Mouse (Mus musculus) thymus, postnatal 36 days (tissue): Measurements from ENCODE around the gene Ttc33.
"Not testable (repeated sequence)": the region's sequence is repeated elsewhere in the genome, so short reads cannot be mapped to it uniquely, and the experiment has no call there.

Experiments
- DNase-seq, 2 experiments: peaks; one replicate each; pipeline ENCODE4 v3.0.0; 2022; ENCODE audit warnings: mixed read lengths in 2 of 2

Ttc33 gene

GRCm38 (mm10) chr15:5186293-5186675, 959 bp downstream of the Ttc33 start:
- DNase-seq = no peak

DNA sequence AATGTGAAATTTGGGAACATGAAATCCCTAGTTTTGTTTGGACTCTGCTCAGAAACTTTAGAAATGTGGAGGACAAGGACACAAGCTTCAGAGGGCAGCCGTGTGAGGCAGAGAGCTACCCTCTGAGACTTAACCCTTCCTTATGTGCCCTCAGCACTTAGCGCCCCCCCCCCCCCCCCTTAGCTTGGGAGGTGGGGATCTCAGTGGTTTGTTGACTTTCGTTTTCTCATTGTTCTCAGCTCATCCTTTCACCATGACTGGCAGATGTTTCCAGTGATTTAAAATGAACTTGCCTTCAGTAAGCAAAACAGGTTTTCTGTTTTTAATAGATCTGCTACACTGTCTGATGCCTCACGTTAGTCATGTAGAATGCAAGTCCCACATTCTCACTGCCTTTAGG, 1.8 kb downstream of the Ttc33 start:
- DNase-seq = no peak

DNA sequence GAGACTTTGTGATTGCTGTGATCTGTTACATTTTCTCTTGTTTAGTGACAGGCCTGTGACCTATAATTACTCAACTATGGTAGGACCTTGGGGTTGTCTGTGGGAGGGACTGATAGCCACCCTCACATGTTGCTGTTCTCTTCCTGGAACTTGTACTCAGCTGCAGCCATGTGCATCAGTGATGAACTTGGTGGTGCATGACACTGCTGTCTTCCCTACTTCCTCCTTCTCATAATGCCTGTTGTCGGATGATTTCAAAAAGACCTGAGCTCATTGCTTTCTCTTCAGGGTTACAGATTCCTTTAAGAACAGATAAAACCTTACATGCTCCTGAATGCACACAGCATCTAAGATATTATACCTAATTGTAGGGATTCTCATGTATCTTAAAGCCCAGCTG, 2.7 kb downstream of the Ttc33 start:
- DNase-seq = no peak

DNA sequence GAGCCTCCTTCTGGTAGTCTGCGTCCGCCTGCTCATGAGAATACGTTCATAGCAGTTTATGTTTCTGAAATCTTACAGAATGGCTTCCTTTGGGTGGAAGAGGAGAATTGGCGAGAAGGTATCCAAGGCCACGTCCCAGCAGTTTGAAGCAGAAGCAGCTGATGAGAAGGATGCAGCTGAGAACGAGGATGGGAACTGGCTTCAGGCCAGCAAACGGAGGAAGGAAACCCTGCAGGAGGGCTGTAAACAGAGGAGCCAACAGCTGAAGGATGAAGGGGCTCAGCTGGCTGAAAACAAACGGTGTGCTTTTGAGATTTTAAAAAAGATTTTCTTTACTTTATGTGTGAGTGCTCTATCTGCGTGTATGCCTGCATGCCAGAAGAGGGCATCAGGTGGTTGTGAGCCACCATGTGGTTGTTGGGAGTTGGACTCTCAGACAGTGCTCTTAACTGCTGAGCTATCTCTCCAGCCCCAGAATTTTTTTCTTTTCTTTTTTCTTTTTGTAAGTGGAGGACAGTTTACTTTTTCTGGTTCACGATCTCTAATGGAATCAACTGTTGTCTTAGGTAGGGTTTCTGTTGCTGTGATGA, 4.3 kb downstream of the Ttc33 start:
- no peak for DNase-seq

DNA sequence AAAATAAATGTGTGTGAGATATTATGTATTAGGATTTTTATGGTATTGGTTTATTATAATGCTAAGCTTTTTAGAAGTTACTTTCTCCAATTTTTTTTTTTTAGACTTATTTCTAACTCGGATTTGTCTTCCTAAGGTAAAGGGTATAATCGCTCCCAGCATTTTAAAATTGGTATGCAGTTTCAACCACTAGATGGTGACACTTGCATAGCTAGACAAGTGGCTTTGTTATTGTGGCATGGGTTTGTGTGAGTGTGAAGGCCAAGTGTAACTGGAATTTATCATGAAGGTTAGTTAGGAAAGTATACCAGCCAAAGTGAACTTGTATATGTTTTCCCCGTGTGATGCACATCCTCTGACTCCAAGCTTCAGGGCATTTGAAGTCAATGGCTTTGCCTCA, 8.5 kb downstream of the Ttc33 start:
- DNase-seq = no peak

- no peak for DNase-seq
These were observed 9.1 kb downstream of the Ttc33 start for GRCm38 (mm10) chr15:5194446-5194845.

GRCm38 (mm10) chr15:5194931-5195330, 9.6 kb downstream of the Ttc33 start:
- DNase-seq = no peak

- no peak for DNase-seq
These were observed 10.7 kb downstream of the Ttc33 start for GRCm38 (mm10) chr15:5195987-5196514.

DNA sequence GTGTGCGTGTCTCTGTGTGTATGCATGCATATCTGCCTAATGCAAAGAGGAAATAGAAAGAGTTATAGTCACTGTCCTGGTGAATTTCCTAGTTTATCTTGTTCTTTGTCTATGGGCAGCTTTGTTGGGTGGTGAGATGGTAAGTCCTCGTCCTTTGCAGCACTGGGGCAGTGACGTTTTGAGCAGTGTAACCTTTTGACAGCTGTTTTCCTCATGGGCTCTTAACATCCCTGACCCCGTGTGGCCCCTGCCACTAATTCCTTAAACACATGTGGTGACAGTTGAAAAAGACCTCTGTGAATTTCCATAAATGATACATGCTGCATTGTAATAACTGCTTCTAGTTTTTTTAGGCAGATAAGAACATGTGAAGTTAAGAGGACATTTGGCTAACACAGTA, 11.4 kb downstream of the Ttc33 start:
- DNase-seq = no peak

GRCm38 (mm10) chr15:5205222-5205621, 19.9 kb downstream of the Ttc33 start:
- no peak for DNase-seq

GRCm38 (mm10) chr15:5209116-5209515, 23.8 kb downstream of the Ttc33 start:
- no peak for DNase-seq

DNA sequence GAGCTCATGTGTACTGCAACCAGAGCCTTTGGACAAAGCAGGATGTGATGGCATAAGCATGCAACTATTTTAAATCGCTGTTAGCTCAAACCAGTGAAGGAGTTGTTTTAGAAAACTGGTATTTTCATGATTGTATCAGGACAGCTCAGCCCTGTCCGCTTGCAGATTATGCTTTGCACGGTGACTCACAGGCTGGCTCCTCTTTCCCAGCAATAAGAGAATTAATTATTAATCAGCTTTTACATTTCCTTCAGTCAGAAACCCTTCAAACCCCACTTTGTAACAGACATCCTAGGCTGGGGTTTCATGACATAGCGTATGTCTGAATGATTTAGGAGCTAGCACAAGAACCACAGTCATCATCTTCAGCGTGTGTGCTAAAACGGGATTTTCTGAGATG, 35.2 kb downstream of the Ttc33 start:
- no peak for DNase-seq

DNA sequence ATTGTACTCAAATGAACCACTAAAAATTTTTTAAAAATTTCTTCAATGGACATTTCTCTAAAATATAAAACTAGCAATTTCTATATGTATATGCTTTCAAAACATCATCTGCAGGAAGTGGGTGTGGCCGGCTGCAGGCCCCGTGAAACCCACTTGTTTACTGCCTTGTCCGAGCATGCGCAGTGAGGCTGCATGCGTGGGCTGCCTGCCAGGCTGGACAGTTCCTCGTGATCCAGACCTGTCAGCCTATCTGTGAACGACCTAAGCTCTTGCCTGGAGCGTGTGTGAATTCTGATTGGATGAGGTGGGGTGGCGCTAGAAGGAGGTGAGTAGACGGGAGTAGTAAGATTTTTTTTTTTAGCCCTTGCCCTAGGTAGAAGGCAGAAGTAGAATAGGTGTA, 45.4 kb downstream of the Ttc33 start:
- not testable (repeated sequence) for DNase-seq

DNA sequence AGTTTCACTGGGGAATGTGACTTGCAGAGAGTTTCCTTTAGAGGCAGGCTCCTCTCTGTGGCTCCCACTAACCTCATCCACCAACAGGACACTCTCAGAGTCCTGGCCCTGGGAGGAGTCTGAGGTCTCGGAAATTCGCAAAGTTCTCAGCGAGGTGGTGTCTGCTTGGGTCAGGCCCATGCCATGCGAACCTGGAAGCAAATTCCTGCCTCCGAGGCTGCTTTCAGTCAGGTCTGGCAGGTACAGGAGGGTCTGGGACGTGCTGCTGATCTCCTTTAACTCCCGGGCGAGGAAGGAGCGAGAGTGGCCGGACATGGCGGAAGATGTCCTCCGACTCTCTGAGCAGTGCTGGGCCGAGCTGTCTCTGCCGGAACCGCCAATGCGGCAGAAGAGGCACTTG, 49.3 kb downstream of the Ttc33 start:
- DNase-seq = no peak

DNA sequence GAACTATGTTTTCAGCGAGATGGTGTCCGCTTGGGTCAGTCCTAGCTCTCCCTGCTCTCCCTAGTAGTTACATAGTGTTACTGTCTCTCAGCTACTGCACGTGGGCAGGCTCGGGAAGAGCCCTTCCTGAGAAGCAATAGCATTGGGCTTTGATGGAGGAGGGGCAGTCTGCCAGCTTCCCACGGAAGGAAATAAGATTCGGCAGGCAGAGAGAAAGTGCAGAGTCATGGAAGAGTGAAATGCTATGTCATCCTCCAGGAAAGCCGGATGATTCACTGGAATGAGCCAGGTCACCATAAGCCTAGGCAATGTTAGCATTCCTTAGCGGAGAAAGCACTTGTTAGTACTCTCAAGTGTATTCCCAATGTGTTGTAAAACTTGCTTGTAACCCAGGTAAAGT, 50.2 kb downstream of the Ttc33 start:
- DNase-seq = no peak

- peak; percentile 80 to 81 for DNase-seq
These were observed 51.2 kb downstream of the Ttc33 start for GRCm38 (mm10) chr15:5236538-5236937.

DNA sequence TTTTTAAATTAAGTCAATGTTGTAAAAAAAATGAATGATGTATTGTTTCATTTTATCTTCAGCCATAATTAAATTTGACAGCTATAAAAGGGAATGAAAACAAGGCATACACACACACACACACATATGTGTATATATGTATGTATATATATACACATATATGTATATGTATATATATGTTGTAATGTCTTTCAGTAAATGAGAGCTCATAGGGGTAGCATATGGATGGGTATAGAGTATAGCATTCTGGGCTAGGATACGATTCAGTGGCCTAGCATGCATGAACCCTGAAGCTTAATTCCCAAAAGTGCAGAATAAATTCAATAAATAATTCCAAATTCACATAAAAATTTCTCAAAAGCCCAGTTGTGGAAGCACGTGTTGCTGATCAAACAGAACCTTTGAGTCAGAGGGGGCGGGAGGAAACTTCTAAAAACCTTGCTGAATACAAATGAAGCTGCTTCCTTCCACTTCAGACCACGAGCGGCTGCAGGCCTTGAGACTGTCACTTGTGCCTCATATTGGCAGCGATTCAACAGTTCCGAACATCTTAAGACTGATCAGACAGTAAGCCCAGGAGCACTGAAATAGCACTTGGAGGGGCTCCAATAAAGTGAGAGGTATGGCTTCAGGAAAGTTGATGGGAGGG, 51.8 kb downstream of the Ttc33 start:
- peak; percentile 52 to 61 for DNase-seq

- no peak for DNase-seq
These were observed 52.7 kb downstream of the Ttc33 start for GRCm38 (mm10) chr15:5238073-5238472.

DNA sequence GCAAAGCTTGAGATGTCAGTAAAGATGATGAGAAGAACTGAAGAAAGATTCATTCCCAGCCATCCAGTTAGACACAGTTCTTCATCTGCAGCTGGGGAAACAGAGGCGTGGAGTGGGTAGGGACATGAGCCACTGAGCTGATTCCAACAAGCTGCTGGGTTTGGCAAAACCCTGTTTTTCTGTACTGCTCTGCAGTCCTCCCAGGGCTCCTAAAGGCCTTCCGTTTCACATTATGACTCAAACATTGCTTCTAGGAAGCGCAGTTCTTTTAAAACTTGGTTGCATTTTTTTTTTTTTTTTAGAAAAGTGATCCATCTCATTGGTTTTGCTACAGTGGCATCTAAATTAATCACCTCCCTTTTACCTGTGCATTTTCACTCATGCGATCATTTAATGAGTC, 53.2 kb downstream of the Ttc33 start:
- DNase-seq = no peak

GRCm38 (mm10) chr15:5239361-5239760, 54.0 kb downstream of the Ttc33 start:
- no peak for DNase-seq

DNA sequence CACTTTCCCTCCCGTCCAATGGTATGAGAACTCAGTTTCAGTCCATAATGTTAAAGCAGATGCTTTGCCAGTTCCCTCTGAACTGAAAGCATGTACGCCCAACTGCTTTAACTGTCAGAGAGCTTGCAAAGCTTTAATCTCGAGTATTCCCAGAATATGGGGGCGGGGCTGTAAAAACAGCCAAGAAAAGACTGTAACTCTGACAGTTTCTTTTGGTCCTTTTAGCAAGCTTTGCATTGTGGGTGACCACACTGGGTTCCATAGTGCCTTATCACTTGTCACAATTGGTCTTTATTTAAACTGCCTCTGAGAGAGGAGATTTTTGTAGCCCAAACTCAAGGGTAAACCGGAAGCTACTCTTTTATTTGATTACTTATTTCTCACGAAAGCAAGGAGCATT, 54.6 kb downstream of the Ttc33 start:
- DNase-seq = peak in 1 of 2 experiments; percentile 24

DNA sequence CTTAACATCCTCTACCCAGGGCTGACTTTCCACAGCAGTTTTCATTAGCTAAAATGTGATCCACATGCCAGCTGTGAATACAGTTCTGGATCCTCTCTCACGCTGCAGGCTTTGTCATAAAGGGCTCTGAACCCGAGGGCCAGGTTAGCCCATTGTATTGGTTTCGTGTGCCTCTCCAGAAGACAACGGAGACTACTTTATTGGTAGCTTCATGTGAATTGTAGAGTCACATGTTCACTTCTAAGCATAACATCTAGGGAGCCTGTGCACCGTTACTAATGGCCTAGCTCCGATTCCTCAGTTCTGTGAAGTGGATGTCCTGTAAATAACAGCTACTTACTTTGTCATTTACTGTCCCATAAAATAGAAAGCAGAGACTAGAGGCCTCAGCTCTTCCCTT, 55.0 kb downstream of the Ttc33 start:
- DNase-seq = no peak

- DNase-seq = peak; percentile 70 to 78
These were observed 56.2 kb downstream of the Ttc33 start for GRCm38 (mm10) chr15:5241304-5242201.
